Mouse (Mus musculus): ENCODE data around the gene AB124611.
A peak's percentile ranks its signal among the peaks of the same experiment; 100 is the strongest.
"Not testable (repeated sequence)": the region's sequence is repeated elsewhere in the genome, so short reads cannot be mapped to it uniquely, and the experiment has no call there.

Gene AB124611

DNA sequence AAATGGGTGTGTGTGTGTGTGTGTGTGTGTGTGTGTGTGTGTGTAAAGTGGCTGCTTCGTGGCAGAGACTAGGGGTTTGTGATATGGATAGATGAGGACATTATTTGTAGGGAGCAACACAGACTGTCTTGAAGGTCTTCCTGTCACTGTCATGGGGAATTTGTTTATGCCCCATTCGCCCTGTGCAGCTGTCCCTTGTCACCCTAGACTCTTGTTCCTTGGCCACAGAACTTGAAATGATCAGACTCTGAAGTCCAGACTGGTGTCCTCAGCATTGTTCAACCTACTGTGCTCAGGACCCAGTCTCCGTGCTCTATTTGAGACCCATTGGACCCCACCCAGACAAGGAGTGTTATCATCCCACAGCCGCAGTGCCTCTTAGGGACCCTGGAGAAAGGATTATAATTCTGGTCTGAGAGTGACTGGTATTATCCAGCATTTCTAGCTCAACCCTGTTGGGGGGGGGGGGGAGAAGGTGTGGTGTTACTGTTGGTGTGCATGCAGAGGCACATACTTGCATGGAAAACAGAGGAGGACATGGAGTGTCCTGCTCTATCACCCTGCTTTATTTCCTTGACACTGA is 39.1 kb downstream of the AB124611 start:
- no peak for DNase-seq (ENCODE audit: low spot score)

DNA sequence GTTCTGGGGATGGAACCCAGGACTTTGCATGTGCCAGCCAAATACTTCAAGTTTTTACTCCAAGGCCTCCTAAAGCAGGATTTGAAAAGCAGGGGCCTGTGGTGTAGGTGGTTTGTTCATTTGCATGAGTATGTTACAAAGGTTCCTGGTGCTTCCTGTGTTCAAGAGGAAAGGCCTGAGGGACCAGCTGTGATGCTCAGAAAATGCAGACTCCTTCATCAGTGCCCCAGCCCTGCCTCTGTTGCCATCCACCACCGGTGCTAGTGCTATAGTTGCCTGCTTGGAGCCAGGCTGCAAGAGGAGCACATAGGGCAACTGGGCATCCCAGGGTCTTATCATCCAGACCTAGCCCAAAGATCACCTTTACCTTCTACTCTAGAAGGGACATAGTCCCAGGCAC is 40.6 kb downstream of the AB124611 start:
- no peak for DNase-seq (ENCODE audit: low spot score)

DNA sequence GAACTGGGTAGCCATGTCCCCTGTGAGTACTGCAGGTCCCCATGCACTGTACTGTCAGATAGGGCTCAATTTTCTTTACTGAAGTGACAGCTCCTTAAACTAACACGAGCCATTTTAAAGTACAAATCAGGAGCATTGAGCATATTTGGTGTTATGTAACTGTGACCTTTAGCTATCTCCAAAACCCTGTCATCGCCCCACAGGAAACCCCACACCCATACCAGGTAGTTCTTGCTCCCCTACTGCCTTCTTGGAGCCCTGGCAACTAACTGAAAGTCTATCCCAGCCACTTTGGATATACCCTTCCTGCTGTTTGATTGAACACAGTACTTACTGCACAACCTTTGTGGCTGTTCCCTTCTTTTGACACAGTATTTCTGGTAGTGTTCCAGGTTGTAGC is 41.1 kb downstream of the AB124611 start:
- DNase-seq (ENCODE audit: low spot score), result no peak

DNA sequence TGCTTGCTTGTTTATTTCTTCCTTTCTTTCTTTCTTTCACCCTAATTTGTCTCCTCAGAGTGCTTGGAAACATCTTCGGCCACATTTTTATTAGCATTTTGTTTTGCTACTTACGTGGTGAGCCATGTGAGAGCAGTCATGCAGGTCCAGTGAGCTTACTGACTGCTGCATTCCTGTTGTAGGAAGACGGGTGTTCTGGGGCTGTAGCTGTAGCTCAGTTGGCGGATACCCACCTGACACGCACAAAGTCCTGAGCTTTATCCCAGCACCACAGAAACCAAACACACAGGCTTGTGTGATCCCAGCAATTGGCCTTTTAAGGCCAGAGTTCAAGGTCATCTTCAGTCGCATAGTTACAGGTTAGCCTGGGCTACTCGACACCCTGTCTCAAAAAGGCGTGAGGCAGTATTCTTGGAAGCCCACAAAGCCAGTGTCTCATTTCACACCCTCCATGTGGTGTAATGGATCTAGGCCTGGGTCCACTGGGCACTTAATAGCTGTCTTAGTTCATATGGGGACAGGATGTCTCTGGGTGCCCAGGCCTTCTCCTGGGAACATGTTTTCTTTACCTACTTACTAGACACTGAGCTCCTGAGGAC is 42.8 kb downstream of the AB124611 start:
- no peak for DNase-seq (ENCODE audit: low spot score)

DNA sequence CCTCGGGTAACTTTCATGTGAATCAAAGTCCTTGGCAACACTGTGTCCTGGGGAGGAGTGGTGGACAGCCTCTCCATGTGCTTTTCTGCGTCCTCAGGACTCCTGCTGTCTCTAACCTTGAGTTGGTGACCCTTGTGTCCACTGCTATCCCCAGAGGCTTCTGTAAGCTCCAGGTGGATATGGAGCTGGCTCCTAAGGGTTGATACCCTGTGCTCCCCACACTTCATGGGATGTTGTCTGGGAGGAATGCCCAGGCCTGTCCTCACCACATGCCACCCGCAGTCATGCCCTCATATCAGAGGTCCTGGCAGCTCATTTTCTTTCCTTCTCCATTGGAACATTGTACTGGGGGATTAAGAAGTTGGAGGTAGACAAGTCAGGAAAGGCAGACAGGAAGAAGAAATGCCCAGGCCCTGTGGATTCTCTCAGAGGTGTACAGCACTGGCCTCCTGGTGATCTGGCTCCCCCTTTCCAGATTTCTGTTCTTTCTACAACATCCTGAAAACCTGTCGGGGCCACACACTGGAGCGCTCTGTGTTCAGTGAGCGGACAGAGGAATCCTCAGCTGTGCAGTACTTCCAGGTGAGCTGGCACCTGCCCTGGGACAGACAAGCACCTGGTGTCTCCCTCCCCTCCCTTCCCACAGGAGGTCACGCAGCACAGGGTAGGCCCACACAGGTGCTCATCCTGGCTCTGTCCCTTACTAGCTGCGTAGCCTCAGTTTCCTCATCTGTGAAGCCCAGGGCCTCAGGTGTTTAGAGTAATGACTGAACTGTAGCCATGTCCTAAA is 48.2 kb downstream of the AB124611 start:
- no peak for DNase-seq (ENCODE audit: low spot score)

DNA sequence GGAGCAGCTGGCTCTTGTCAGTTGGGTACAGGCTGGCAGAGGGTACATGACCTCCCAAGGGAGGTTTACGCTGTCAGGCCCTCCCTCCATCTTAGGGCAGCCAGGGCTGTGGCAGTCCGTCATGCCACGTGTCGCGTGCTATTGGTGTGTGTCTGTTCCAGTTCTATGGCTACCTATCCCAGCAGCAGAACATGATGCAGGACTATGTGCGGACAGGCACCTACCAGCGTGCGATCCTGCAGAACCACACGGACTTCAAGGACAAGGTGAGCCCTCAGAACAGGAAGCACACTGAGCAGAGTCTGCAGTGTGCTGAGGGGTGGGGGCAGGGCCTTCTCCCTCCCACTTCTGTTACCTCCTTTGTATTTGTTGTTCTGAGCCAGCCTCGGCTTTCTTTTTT is 49.3 kb downstream of the AB124611 start:
- no peak for DNase-seq (ENCODE audit: low spot score)

DNA sequence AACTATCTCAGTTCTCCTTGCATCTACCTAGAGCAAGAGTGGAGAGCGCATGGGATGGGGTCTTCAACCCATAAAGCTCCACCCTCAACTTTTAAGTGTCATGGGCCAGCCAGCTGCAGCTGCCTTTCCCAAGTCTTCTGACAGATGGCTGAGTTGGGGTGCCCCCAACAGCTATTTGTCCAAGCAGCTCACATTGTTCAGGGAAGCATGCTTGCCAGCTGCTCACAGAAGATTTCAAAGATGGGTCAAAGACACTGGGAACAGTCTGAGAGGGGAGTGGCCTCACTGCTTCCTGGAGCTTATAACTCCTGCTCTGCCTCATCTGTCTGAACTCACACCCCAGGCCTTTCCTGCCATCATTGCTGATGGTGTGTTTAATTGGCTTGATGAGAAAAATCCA is 50.3 kb downstream of the AB124611 start:
- peak; percentile 18 for DNase-seq (ENCODE audit: low spot score)

DNA sequence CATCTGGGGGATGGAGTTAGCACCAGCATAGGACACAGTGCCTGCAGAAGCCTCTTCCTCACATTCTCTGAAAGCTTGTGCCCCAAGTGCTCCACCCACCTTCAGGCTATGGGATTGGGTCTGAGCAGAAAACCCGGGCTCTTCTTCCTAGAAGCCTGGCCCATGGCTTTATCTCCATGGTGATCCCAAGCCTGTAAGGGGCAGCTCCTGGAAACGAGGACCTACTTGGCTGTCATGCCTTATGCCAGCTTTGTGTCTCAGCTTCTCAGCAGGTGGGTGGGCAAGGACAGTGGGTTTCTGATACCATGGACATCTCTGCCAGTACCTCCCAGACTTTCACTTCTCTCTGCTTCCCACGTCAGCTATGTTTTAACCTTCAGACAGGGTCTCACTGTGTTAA is 52.2 kb downstream of the AB124611 start:
- DNase-seq (ENCODE audit: low spot score), result no peak

DNA sequence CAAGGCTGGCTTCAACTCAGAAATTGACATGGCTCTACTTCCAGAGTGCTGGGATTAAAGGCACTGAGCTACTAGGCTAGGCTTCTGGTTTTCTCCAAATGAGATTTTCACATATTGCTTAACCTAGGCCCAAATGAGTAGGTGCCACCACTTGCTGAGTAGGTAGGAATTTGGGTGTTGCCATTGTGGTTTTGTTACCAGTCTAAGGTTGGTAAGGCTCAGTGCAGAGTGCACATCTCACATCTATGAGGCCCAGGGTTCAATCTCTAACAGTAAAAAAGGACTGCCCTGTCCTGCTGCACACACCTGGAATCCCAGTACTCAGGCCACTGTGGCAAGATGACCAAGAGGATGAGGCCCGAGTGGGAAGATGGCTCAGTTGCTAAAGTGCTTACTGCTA is 59.4 kb downstream of the AB124611 start:
- no peak for DNase-seq (ENCODE audit: low spot score)

DNA sequence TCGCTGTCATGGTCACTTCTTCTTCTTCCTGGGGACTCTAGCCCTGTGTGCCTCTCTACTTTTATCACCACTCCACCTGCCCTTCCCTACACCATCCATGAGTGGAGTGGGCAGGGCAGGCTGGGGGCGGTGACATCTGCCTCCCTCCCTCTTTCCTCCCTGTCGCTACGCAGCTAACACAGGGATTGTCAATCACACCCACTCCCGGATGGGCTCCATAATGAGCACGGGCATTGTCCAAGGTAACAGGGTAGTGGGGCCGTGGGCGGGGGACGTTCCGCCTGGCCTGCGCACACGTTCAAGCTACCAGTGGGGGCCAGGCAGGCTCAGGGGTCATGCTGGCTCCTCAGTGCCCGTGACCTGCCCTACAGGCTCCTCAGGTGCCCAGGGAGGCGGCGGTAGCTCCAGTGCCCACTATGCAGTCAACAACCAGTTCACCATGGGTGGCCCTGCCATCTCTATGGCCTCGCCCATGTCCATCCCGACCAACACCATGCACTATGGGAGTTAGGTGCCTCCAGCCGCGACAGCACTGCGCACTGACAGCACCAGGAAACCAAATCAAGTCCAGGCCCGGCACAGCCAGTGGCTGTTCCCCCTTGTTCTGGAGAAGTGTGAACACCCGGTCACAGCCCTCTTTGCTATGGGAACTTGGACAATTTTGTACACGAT is 61.8 kb downstream of the AB124611 start:
- DNase-seq (ENCODE audit: low spot score), result no peak

DNA sequence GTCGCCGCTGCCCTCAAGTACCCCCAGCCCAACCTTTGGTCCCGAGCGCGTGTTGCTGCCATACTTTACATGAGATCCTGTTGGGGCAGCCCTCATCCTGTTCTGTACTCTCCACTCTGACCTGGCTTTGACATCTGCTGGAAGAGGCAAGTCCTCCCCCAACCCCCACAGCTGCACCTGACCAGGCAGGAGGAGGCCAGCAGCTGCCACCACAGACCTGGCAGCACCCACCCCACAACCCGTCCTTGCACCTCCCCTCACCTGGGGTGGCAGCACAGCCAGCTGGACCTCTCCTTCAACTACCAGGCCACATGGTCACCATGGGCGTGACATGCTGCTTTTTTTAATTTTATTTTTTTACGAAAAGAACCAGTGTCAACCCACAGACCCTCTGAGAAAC is 62.4 kb downstream of the AB124611 start:
- no peak for DNase-seq (ENCODE audit: low spot score)

DNA sequence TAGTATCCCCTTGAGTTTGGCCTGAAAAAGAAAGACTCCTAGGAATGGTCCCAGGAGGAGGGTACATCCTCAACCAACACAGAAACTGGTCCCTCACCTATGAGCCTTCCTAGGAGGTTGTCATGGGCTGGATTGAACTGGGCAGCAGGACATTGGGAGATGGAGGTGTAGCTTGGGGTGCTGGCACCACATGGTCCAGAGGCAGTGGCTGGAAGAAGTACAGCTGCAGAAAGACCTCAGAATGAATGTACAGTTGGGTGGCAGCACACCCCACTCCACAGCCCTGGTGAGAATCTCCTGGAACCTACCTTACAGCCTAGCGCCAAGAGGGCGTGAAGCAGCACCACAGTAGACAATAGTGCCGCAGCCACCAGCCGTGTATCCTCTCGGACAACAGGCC is 63.6 kb downstream of the AB124611 start:
- no peak for DNase-seq (ENCODE audit: low spot score)

DNA sequence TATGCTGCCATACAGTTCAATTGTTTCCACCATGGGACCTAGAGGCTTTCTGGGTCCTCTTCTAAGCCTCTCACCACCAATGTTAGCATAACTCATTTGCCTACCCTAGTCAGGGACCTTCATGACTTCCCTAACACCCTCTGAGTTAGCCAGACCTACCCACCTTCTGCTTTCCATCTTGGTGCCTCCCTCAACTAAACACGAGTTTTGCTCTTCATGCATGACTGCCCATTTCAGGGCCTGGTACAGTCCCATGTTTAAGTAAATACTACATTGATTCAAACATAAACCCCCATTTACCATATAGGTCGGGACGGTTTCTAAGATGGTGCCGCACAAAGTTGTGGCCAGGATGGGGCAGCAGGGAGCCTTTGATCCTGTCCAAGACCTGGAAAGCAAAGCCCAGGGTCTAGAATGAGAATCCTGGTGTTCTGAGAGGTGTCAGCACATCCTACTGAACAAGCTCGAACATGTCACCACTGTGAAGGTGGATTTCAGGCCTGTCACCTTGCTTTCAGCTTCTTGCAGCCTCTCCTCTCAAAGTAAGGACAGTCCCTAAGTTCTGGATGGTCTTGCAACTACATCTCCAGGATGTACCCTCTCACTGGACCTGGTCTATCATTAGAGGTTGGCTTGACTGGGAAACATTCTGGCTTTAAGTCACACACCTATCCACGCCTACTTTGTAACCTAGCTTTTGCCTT is 65.3 kb downstream of the AB124611 start:
- DNase-seq (ENCODE audit: low spot score), result no peak

DNA sequence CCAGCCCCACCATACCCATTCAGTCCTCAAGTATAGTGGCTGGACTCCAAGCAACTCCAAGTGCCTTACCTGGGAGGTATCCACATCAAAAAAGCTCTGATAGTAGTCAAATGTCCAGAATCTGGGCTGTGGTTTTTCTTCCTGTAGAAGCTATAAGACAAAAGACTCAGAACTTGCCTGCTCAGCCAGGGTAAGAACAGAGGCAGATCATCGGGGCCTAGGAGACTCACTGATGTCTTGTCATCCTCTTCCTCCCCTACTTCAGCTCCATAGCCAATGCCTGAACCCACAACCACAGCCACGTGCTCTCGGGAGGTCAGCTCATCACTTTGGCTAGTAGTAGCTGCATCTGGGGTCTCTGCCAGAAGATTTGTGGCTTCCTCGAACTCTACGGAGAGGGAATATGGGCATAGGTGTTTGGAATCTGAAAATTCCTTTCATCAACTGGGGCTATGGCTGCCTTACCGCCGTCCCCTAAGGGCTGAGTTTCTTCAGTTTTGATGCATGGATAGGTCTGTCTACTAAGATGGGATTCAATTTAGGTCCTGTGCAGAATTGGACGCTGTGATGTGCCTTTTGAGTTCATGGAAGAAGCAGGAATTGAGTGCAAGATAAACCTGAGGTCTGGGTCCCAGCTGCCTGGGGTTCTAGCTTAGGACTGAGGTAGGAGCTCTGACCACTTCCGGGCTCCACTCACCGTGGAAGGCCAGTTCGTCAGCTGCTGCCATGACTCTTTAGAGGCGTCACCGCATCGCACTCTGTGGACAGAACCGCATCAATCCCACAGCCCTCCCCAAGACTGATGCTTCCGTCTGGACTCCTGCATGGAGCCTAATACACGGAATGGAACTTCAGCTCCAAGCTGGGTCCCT is 66.1 kb downstream of the AB124611 start:
- DNase-seq (ENCODE audit: low spot score), result no peak

DNA sequence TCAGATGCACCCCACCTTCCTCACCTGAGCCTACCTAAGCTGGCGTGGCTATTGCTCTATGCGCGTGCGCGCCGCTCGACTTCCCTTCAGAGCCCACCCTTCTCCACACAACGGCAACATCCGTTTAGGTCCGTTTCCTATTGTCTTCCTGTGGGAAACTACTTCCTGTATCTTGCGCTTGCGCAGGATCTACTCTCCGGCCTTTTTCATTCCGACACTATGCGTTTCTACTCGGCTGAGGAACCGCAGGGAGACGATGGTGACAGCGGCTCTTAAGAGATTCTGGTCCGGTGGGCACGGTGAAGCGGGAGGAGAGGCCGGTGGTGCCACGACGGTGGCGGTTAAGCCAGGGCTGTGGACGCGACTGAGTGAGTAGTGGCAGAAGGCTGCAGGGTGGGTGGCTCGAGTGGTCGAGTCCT is 66.7 kb downstream of the AB124611 start, which contains the start of the genes Timm29 and Yipf2:
TSS of gene Timm29 (plus strand) at position 20 of the 419 bp plus-strand sequence.
TSS of gene Yipf2 (minus strand) at position 126 of the 419 bp plus-strand sequence.
- peak; percentile 99 for DNase-seq (ENCODE audit: low spot score)

DNA sequence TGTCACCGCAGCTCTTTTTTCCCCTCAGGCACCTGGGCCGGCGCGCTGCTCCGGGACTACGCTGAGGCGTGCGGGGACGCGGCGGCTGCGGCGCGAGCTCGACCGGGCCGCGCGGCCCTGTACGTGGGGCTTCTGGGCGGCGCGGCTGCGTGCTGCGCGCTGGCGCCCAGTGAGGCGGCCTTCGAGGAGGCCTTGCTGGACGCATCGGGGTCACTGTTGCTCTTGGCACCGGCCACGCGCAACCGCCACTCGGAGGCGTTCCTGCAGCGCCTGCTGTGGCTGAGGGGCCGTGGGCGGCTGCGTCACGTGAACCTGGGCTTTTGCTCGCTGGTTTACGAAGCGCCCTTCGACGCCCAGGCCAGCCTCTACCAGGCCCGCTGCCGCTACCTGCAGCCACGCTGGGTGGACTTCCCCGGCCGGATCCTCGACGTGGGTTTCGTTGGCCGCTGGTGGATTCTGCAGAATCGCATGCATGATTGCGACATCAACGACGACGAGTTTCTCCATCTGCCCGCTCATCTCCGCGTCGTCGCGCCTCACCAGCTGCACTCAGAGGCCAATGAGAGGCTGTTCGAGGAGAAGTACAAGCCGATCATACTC is 67.2 kb downstream of the AB124611 start:
- no peak for DNase-seq (ENCODE audit: low spot score)

DNA sequence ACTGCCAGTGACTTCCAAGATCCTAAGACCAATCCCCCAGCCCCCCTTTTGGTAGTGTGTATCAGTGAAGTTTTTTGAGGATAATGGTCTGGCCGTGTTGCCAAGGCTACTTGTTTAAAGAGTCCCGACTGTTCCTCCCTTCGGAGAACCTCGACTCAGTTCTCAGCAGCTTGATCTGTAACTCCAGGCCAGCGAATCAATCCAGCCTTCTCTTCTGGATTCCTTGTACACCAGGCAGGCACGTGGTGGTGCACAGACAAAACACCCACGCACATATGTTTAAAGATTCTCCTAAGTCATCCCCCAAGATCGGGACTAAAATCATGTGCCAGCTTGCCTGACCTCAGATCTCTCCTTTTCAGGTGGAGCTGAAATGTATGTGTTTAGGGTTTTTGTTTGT is 68.4 kb downstream of the AB124611 start:
- not testable (repeated sequence) for DNase-seq (ENCODE audit: low spot score)

DNA sequence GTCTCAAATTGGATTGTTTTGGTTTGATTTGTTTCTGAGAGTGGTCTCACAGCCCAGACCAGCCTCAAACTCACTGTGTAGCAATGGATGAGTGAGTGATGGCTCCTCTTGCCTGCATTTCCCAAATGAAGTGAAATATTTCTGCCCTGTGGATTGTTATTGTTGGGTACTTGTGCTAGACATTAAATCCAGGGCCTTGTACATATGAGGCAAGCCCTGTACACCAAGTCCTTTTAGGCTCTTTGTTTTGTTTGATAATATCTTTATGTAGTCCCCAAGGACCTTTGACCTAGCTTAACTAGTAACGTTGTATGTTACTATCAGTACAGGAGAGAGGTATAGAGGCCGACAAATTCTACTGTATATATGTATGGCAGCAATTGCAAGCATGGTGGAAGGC is 68.9 kb downstream of the AB124611 start:
- no peak for DNase-seq (ENCODE audit: low spot score)
